ENCODE assay signal across 8 mouse cellular contexts in the genomic region with DNA sequence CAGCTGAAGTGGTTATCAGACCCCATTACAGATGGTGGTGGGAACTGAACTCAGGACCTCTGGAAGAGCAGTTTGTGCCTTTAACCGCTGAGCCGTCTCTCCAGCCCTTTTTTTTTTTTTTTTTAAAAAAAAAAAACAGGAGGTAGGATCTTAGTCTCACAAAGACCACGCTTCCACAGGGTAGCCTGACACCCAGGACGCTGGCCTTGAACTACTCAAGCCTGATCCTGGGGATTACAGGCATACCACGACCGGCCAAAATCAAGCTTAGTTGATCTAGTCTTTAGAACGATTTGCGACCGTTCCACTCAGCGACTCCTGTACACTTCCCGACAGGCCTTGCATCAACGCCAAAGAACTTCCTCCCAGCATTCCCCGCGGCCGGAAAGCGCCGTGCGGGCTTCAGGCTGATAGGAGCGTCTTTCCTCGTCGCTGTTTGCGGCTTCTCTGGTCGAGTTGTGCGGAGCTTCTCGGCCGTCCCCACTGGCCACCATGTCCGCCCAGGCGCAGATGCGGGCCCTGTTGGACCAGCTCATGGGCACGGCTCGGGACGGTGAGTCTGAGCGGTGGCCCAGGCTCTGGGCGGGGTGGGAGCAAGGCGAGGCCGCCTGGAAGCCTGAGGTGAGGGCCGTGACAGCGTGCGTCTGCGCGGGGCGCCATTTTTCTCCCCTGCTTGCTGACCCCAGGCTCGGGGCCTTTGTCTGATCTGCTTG. TPM values are rescaled to one million over a fixed set of nuclear protein-coding genes. Genes with fewer than 3 reads are reported as not detected.
A peak's percentile ranks its signal among the peaks of the same experiment; 100 is the strongest.
DNase-seq lines count a peak whose midpoint lies in the region; ATAC-seq and TF ChIP-seq lines count a peak whose summit lies in the region.

A gene (plus strand): TSS at position 358 of the 713 bp plus-strand sequence.

- under 1% methylated on average over 43 of the region's 43 CpGs for WGBS in forebrain, embryonic 16.5 days
- WGBS in lung, embryonic 14.5 days = under 1% methylated on average over 42 of the region's 43 CpGs
- WGBS in olfactory bulb, adult 2 months = under 1% methylated on average over 43 of the region's 43 CpGs
- under 1% methylated on average over 43 of the region's 43 CpGs for WGBS in thymus, adult 2 months

- H3K9me3 ChIP-seq in ES-E14 (ENCODE audit: control insufficient read depth, insufficient read depth, low read depth, low read length) = no peaks in the 10 kb centered on the region
- no peaks in the 10 kb centered on the region for H3K9me3 ChIP-seq in forebrain, embryonic 16.5 days (ENCODE audit: control insufficient read depth, low read length)
- H3K9me3 ChIP-seq in lung, embryonic 14.5 days (ENCODE audit: low read depth, low read length) = no peaks in the 10 kb centered on the region

- intact Hi-C loops in heart, postnatal 36 days (cut with DNase I) = no loop called here

- in situ Hi-C loops in ES-E14 (cut with MboI; ENCODE audit: low sequenced_read_pairs in 2 of 2, unreplicated experiment in 2 of 2) = no loop called here

- TF ChIP-seq POLR2A in olfactory bulb, adult 2 months (IDR thresholded peaks at IDR 0.05; ENCODE audit: insufficient read depth, low read depth, low read length) = peak; percentile 84
- peak; percentile 84 for TF ChIP-seq POLR2A in thymus, adult 2 months (IDR thresholded peaks at IDR 0.05; ENCODE audit: control insufficient read depth, extremely low read depth, insufficient read depth, low read length, poor library complexity)

- peak within 1 kb of the TSS; percentile 84 to 87 for H3K4me3 ChIP-seq in ES-E14 (ENCODE audit: insufficient read depth in 1 of 2, low read depth in 1 of 2, low read length in 2 of 2, poor library complexity in 1 of 2, severe bottlenecking in 1 of 2)
- H3K4me3 ChIP-seq in forebrain, embryonic 16.5 days (replicated peaks; ENCODE audit: low read length) = peak within 1 kb of the TSS; percentile 90
- peak within 1 kb of the TSS; percentile 66 for H3K4me3 ChIP-seq in layer of hippocampus, adult 2 months
- H3K4me3 ChIP-seq in lung, embryonic 14.5 days (ENCODE audit: low read depth, low read length) = peak within 1 kb of the TSS; percentile 95
- H3K4me3 ChIP-seq in olfactory bulb, adult 2 months (ENCODE audit: insufficient read depth, low read depth, low read length) = peak within 1 kb of the TSS; percentile 80
- H3K4me3 ChIP-seq in thymus, adult 2 months (ENCODE audit: control insufficient read depth, insufficient read depth, low read length) = peak within 1 kb of the TSS; percentile 84

- peaks cover 0 to 2% of the 10 kb centered on the region in 2 experiments; a peak in 1 of 4 replicates for H3K4me1 ChIP-seq in ES-E14 (ENCODE audit: control insufficient read depth in 2 of 2, insufficient read depth in 2 of 2, low read length in 2 of 2, poor library complexity in 1 of 2)
- H3K4me1 ChIP-seq in forebrain, embryonic 16.5 days (replicated peaks; ENCODE audit: control insufficient read depth, insufficient read depth, low read length) = peaks cover 13% of the 10 kb centered on the region
- H3K4me1 ChIP-seq in lung, embryonic 14.5 days (ENCODE audit: insufficient read depth) = 0 out of 2 replicates have a peak, but pooled peaks cover 5% of the 10 kb centered on the region
- H3K4me1 ChIP-seq in olfactory bulb, adult 2 months (ENCODE audit: control insufficient read depth, insufficient read depth, low read length) = no peaks in the 10 kb centered on the region; the same call in 1 of the 2 replicates
- no peaks in the 10 kb centered on the region for H3K4me1 ChIP-seq in thymus, adult 2 months (replicated peaks; ENCODE audit: control insufficient read depth, insufficient read depth, low read length)

- no peaks in the 10 kb centered on the region for H3K27me3 ChIP-seq in forebrain, embryonic 16.5 days (replicated peaks; ENCODE audit: control insufficient read depth, insufficient read depth, low read length)
- H3K27me3 ChIP-seq in lung, embryonic 14.5 days (ENCODE audit: insufficient read depth, low read length) = no peaks in the 10 kb centered on the region
- no peaks in the 10 kb centered on the region for H3K27me3 ChIP-seq in thymus, adult 2 months (ENCODE audit: control insufficient read depth, insufficient read depth, low read length)

- peak within 1 kb of the TSS; percentile 67 for H3K4me2 ChIP-seq in forebrain, embryonic 16.5 days (ENCODE audit: low read length)
- peak within 1 kb of the TSS; percentile 60 for H3K4me2 ChIP-seq in lung, embryonic 14.5 days

- peak within 1 kb of the TSS; percentile 88 for H3K27ac ChIP-seq in ES-E14 (ENCODE audit: insufficient read depth, low read depth, low read length, poor library complexity, severe bottlenecking)
- H3K27ac ChIP-seq in forebrain, embryonic 16.5 days (ENCODE audit: low read length) = peak within 1 kb of the TSS; percentile 98
- H3K27ac ChIP-seq in layer of hippocampus, adult 2 months = peak within 1 kb of the TSS; percentile 98
- peak within 1 kb of the TSS; percentile 99 for H3K27ac ChIP-seq in lung, embryonic 14.5 days (ENCODE audit: low read depth)
- H3K27ac ChIP-seq in olfactory bulb, adult 2 months (ENCODE audit: insufficient read depth, low read depth, low read length) = peak within 1 kb of the TSS; percentile 87
- H3K27ac ChIP-seq in thymus, adult 2 months (ENCODE audit: control insufficient read depth, insufficient read depth, low read length) = peak within 1 kb of the TSS; percentile 65

- peak within 1 kb of the TSS; percentile 96 for H3K9ac ChIP-seq in ES-E14 (ENCODE audit: insufficient read depth, low read depth, low read length, poor library complexity, severe bottlenecking)
- H3K9ac ChIP-seq in forebrain, embryonic 16.5 days (replicated peaks; ENCODE audit: low read depth, low read length) = peak within 1 kb of the TSS; percentile 94
- H3K9ac ChIP-seq in lung, embryonic 14.5 days = peak within 1 kb of the TSS; percentile 86

- peak; percentile 91 for DNase-seq in ES-E14 (ENCODE audit: low read depth, low spot score)
- peak; percentile 91 for DNase-seq in cerebellum, adult 11-12 months
- peak; percentile 95 to 96 for DNase-seq in heart, postnatal 36 days
- DNase-seq in layer of hippocampus, adult 2 months (ENCODE audit: low spot score in 2 of 2) = peak; percentile 95
- peak; percentile 96 for DNase-seq in lung, embryonic 14.5 days
- DNase-seq in thymus, adult 2 months = peak; percentile 95

- no peak for TF ChIP-seq CTCF in layer of hippocampus, adult 2 months (conservative IDR thresholded peaks at IDR 0.05)
- TF ChIP-seq CTCF in lung, embryonic 14.5 days (IDR thresholded peaks at IDR 0.05; ENCODE audit: low read depth) = no peak
- 0 out of 2 replicates have a peak, but pooled peaks have one; percentile 6 for TF ChIP-seq CTCF in olfactory bulb, adult 2 months (IDR thresholded peaks at IDR 0.05; ENCODE audit: insufficient read depth, low read depth, low read length)
- no peak; the same call in 1 of the 2 replicates for TF ChIP-seq CTCF in thymus, adult 2 months (IDR thresholded peaks at IDR 0.05; ENCODE audit: borderline replicate concordance, control insufficient read depth, extremely low read depth, insufficient read depth, low read length, poor library complexity)

- peaks cover 7% of the 10 kb centered on the region for H3K36me3 ChIP-seq in ES-E14 (ENCODE audit: control insufficient read depth, insufficient read depth, low read length, poor library complexity, severe bottlenecking)
- peaks cover 11% of the 10 kb centered on the region; the same call in 1 of the 2 replicates for H3K36me3 ChIP-seq in forebrain, embryonic 16.5 days (ENCODE audit: control insufficient read depth, insufficient read depth)
- H3K36me3 ChIP-seq in lung, embryonic 14.5 days (ENCODE audit: insufficient read depth) = peaks cover 28% of the 10 kb centered on the region
- peaks cover 9% of the 10 kb centered on the region; the same call in 1 of the 2 replicates for H3K36me3 ChIP-seq in thymus, adult 2 months (ENCODE audit: control insufficient read depth, insufficient read depth, low read length)

- peak; percentile 98 for ATAC-seq in forebrain, embryonic 16.5 days
- peak; percentile 96 for ATAC-seq in lung, embryonic 14.5 days (ENCODE audit: insufficient read depth)

TF ChIP-seq in ES-E14, 5 proteins besides CTCF, POLR2A, EP300 and RAD21:
- TF ChIP-seq MAFK (IDR thresholded peaks at IDR 0.05; ENCODE audit: insufficient read depth, low read depth, low read length) = no peak
- TF ChIP-seq HCFC1 (IDR thresholded peaks at IDR 0.05; ENCODE audit: borderline replicate concordance, insufficient read depth, low read length) = peak; percentile 81
- TF ChIP-seq CHD2 (IDR thresholded peaks at IDR 0.05; ENCODE audit: low read depth, low read length) = no peak
- TF ChIP-seq ZNF384 (IDR thresholded peaks at IDR 0.05; ENCODE audit: low read depth, low read length) = peak; percentile 87

RNA-seq across cellular contexts. Expression of the gene that starts here (rescaled TPM):
- 112 and 115 TPM in 2 replicates for total RNA-seq in ES-E14 (2012; rRNA removed)
- 123 and 124 TPM in 2 replicates for polyA plus RNA-seq in forebrain, embryonic 16.5 days (2015; fragmentation: Nextera tagmentation; extraction: Ambion mirVana)
- 10 to 100 TPM; 14.3 to 15.3 TPM for total RNA-seq in heart, postnatal 36 days (2021)
- total RNA-seq in layer of hippocampus, adult 2 months (2021) = 10 to 100 TPM; 87.5 to 91.9 TPM
- 97.7 and 104 TPM in 2 replicates for polyA plus RNA-seq in lung, embryonic 14.5 days (2014; fragmentation: Nextera tagmentation; extraction: Ambion mirVana)
- polyA plus RNA-seq in olfactory bulb, adult 2 months (2012; ENCODE audit: insufficient read depth, insufficient read length, low replicate concordance, missing spikeins) = not detected in 2 replicates
- 36.7 and 38.8 TPM in 2 replicates for polyA plus RNA-seq in thymus, adult 2 months (2012; rRNA removed)

Comparison
In these comparisons a context has a peak if more than half of its experiments do, and no peak if none do; other contexts are left out.
1. Peak in every context shown above with its lines: DNase-seq, ATAC-seq, H3K4me3 ChIP-seq and H3K27ac ChIP-seq.